Mouse (Mus musculus) CH12F3 (cell line): ENCODE measurements around the gene Ifi205.
"Not testable (repeated sequence)": the region's sequence is repeated elsewhere in the genome, so short reads cannot be mapped to it uniquely, and the experiment has no call there.

ENCODE experiments used
- in situ Hi-C: fragments of 300-500 bp; cut with MboI; formaldehyde crosslinking; loops from 2 replicates; pipeline ENCODE4 v1.14.3; 2020; ENCODE audit warnings: low sequenced_read_pairs

Gene Ifi205

DNA sequence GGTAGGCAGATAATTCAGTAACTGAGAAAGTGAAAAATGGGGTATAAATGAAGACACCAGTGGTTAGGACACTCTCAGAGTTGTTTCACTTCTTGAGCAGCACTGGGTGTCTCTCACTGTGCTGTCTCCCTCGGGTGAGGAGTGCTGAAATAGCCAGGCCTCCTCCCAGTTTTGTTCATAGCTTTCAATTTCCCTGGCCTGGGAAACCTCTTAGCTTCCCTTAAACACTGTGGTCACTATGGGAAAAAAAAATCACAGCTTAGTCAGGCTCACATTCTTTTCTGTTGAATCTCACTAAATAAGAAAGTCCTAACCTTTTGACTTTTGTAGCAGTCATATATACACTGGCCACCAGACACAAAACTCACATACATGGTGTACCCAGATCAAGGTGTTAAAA, at the start of gene Ifi205:
Gene Ifi205 (minus strand): TSS at position 113 of the 400 bp plus-strand sequence.
- in situ Hi-C loops: no loop called here

GRCm38 (mm10) chr1:174066305-174066704, 34.7 kb upstream of the Ifi205 start, which contains the start of gene Olfr430:
Olfr430 (plus strand) TSS chr1:174066605.
- in situ Hi-C loops: no loop called here

GRCm38 (mm10) chr1:174055248-174055647, 23.6 kb upstream of the Ifi205 start:
- in situ Hi-C loops: no loop called here

DNA sequence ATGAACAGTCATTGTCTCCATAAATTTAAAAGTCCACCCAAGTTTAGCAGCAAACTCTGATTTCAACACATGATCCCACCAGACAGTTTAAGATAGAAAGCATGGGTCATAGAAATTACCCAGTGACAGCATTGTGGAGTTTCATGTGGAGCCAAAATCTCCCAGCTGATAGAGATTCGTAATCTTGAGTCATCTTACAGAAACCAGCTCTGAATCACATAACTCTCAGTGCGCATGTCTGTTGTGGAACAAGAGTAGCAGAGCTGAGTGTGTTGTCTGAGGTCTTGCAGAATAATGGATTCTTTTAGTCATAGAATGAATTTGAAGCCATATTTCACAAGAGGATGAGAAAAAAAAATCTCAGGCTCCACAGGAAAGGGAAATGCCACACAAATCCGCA, 21.4 kb upstream of the Ifi205 start:
- in situ Hi-C loops: no loop called here

DNA sequence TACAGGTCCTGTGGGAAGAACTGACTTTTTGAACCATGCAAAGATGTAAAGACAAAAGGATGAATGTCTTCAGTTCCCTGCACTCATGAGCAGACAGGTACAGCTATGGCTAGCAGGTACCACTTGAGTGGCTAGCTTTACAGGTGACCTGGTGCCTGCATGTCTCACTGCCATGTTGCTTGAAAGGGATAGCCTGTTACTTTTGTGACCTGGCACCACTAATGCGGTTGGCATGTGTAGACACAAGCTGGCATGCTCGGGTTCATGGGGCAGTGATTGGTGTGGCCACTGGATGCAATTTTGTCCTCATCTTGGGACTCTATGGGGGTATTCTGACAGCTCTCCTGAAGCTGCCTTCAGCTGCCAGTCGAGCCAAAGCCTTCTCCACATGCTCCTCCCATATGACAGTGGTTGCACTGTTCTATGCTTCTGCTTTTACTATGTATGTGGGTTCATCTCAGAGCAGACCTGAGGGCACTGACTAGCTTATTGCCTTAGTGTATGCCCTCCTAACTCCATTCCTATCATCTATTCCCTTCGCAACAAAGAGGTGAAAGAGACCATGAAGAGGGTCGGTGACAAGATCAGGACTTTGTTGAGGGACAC, 20.4 kb upstream of the Ifi205 start:
- in situ Hi-C loops: no loop called here

GRCm38 (mm10) chr1:174051515-174051914, 19.9 kb upstream of the Ifi205 start:
- in situ Hi-C loops: no loop called here

DNA sequence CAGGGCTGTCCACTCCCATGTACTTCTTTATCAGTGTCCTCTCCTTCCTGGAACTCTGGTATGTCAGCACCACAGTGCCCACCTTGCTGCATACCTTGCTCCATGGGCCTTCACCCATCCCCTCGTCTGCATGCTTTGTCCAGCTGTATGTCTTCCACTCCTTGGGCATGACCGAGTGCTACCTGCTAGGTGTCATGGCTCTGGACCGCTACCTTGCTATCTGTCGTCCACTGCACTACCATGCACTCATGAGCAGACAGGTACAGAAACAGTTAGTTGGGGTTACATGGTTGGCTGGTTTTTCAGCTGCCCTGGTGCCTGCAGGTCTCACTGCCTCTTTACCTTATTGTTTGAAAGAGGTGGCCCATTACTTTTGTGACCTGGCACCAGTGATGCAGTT, 18.9 kb upstream of the Ifi205 start:
- in situ Hi-C loops: no loop called here

GRCm38 (mm10) chr1:174049357-174049756, 17.7 kb upstream of the Ifi205 start:
- in situ Hi-C loops: not testable (repeated sequence)

GRCm38 (mm10) chr1:174048893-174049292, 17.3 kb upstream of the Ifi205 start, which contains the start of gene Olfr432:
Olfr432 (plus strand) TSS chr1:174049205.
- in situ Hi-C loops: no loop called here

DNA sequence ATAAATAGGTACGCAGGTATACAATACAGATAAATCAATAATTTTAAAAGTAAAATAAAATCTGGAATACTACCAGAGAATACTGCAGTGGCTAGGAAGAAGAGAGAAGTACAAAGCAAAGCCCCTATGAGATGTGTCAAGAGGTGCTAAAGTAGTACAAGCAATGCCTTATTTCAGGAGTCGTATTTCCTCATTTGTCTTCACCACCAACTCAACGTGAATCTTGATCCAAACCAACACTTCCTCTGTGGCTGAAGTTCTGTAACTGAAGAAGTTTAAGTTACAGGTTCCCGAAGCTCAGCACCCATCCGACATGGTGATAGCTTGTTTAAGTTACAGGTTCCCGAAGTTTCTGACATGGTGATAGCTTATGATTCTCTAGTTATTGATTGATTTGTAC, 16.6 kb upstream of the Ifi205 start:
- in situ Hi-C loops: not testable (repeated sequence)

DNA sequence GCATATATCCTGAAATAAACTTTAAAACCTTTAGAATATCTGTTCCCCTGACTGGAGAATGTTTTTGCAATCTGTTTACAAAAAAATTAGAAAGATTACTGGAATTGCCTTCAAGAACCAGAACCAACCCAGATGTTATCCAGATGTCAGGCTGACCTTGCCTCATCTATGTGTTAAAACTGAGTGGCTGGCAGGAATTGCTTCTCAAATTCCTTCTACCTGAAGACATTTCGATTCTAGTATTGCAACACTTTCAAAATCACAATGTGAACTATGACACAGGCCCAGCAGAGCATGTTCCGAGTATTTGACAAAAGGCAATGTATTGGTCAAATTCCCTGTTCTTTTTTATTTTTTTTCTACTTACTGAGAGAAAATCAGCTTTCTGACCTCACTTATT, 12.8 kb upstream of the Ifi205 start:
- in situ Hi-C loops: no loop called here

DNA sequence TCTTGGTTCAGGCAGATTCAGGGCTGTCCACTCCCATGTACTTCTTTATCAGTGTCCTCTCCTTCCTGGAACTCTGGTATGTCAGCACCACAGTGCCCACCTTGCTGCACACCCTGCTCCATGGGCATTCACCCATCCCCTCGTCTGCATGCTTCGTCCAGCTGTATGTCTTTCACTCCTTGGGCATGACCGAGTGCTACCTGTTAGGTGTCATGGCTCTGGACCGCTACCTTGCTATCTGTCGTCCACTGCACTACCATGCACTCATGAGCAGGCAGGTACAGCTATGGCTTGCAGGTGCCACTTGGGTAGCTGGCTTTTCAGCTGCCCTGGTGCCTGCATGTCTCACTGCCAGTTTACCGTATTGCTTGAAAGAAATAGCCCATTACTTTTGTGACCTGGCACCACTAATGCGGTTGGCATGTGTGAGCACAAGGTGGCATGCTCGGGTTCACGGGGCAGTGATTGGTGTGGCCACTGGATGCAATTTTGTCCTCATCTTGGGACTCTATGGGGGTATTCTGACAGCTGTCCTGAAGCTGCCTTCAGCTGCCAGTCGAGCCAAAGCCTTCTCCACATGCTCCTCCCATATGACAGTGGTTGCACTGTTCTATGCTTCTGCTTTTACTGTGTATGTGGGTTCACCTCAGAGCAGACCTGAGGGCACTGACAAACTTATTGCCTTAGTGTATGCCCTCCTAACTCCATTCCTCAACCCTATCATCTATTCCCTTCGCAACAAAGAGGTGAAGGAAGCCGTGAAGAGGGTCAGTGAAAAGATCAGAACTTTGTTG, 10.7 kb upstream of the Ifi205 start:
- in situ Hi-C loops: not testable (repeated sequence)

DNA sequence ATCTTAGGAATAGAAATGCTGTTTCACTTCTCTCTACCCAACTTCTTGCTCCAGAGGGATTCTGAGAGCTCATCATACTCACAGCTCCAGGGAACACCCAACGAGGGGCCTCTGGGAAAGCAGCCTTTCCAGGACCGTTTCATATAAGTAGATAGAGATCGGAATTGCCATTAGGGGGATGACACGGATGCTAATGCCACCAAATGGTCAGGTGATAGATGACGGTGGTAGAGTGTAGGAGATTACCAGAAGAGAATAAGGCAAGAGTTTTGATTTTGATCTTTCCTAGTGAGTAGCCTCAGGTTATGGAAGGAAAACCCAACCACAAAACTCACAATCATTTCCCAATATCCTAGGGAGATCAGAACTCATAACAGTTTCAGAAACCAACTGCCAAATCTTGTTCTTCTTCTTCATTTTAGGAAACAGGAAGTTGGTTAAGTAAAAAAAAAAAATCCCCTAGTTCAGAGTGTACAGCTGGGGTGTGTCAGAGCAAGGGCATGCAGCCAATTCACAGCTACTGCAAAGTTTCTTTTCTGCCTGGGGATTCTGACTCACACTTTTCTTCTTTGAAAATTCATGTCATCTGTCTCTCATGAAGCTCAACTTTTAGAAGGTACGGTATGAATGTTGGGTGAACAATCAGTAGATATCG, 9.0 kb upstream of the Ifi205 start, which contains the start of gene Olfr433:
Gene Olfr433 (plus strand): TSS at position 183 of the 655 bp plus-strand sequence.
- in situ Hi-C loops: no loop called here

GRCm38 (mm10) chr1:174038480-174038879, 6.9 kb upstream of the Ifi205 start:
- in situ Hi-C loops: no loop called here

GRCm38 (mm10) chr1:174035841-174036240, 4.2 kb upstream of the Ifi205 start:
- in situ Hi-C loops: no loop called here

DNA sequence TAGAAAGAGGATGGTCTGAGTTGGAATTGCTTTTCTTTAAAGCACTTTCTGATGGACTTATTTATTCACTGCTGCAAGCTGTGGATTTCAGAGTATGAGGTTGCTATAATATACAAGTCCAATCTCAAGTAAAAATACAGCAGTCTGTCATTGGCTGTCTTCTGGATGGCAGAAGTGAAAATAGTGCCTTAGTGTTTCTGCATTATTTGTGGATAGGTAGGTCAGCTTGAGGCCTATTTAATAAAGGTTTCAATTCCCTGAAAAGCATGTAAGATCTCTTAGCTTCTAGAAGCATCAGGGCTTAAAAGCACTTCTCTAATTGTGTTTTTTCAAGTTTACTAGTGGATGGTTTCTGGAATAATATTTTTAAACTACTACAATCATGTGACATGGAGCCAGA, 24.6 kb downstream of the Ifi205 start:
- in situ Hi-C loops: not testable (repeated sequence)

GRCm38 (mm10) chr1:174004352-174005109, 27.1 kb downstream of the Ifi205 start:
- in situ Hi-C loops: not testable (repeated sequence)

DNA sequence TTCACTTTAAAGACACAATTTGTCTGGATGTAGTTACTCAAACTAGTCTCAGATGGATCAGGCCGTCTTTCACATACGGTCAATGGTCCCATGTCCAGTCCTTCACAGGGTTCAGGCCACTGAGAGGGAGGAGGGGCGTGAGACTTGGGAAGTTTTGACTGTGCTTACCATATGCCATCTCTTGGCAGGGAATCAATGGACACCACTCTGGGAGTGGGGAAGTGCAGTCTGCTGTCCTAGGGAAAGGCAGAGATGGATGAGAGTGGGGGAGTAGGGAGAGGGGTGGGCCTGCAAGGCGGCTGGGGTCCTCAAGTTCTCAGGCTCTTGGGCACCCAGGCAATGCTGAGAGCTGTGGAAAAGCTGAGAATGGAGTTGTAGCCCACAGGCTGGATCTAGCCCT, 36.6 kb downstream of the Ifi205 start:
- in situ Hi-C loops: no loop called here

DNA sequence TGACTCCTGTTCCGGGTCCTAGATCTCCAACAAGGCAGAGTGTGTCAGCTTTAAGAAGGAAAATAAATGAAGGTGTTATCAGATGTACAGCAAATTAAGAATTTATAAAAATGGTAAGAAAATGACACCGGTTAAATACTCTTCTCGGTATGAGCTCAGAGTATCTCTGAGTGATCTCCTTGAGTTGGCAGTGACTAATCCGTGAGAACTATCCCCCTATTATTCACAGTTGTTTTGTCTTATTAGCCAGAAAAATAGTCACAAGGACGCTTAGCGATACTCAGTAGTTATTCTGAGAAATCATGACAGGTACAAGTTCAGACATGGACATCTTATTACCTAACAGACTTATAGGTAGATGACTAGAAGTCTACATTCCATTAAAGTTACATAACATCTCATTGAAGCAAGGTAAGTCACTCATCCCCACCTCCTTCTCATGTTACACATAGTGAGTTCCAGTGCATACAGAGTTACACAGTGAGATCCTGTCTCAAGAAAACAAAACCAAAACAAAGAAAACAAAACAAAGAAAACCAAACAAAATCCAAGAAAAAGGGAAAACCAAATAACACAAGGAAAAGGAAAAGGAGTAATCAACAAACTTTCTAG, 48.8 kb downstream of the Ifi205 start, which contains the start of gene Ifi202b:
Gene Ifi202b (minus strand): TSS at position 51 of the 612 bp plus-strand sequence.
- in situ Hi-C loops: not testable (repeated sequence)

DNA sequence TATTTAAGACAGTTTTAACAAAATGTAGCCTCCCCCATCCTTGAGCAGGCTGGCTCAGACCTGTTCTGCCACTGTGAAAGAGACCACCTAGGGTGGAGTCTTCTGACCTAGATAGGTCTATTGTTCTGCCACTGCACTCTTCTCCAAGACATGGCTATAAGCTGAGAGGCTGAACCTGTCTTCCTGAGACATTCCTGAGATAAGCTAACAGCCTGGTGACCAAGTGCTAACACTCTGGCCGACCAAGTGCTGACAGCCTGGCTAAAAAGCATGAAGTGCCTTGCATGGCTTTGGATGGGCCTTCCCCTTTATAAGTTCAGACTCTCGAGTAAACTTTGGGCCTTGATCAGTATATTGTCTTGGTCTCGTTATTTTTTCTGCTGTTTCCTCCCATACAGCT, 50.6 kb downstream of the Ifi205 start:
- in situ Hi-C loops: not testable (repeated sequence)
